Mouse (Mus musculus): ENCODE data around the gene Gabrb1. TPM values are rescaled to one million over a fixed set of nuclear protein-coding genes. Genes with fewer than 3 reads are reported as not detected.

Gene Gabrb1
- total and polyA plus RNA-seq, 3 experiments: 0.03 TPM; not detected in 2

GRCm38 (mm10) chr5:72191154-72191553 is 533.2 kb downstream of the Gabrb1 start:
- no peak for TF ChIP-seq KAT2A (conservative IDR thresholded peaks at IDR 0.05; ENCODE audit: low read depth, low read length)
- no peak for TF ChIP-seq EP300 (IDR thresholded peaks at IDR 0.05; ENCODE audit: low read depth in 1 of 2, low read length in 2 of 2)
- Histone ChIP-seq H3K27me3 (ENCODE audit: control insufficient read depth in 1 of 2, insufficient read depth in 2 of 2, low read length in 2 of 2) (no peaks in the 10 kb centered on the region), H3K27ac (ENCODE audit: control insufficient read depth, low read depth, low read length) (no peak overlapping the region), H3K9ac (ENCODE audit: control insufficient read depth, low read depth, low read length, poor library complexity, severe bottlenecking) (no peak overlapping the region), H3K9me3 (replicated peaks; ENCODE audit: insufficient read depth, low read length) (no peaks in the 10 kb centered on the region), H3K36me3 (ENCODE audit: control insufficient read depth in 1 of 2, insufficient read depth in 2 of 2, low read length in 2 of 2) (peaks cover 0 to 5% of the 10 kb centered on the region in 2 experiments; a peak in 2 of 4 replicates), H3K4me3 (ENCODE audit: control insufficient read depth in 1 of 2, insufficient read depth in 1 of 2, low read depth in 2 of 2, low read length in 2 of 2) (no peak overlapping the region), H3K79me2 (ENCODE audit: control insufficient read depth, insufficient read depth, low read length, poor library complexity) (no peaks in the 10 kb centered on the region), H3K4me1 (ENCODE audit: control insufficient read depth in 1 of 2, insufficient read depth in 2 of 2, low read length in 2 of 2) (peaks cover 2 to 9% of the 10 kb centered on the region in 2 experiments; a peak in 2 of 4 replicates)
- DNase-seq (ENCODE audit: low read depth, low spot score): no peak

GRCm38 (mm10) chr5:72191932-72192331 is 534.0 kb downstream of the Gabrb1 start:
- Histone ChIP-seq H3K9me3 (replicated peaks; ENCODE audit: insufficient read depth, low read length) (no peaks in the 10 kb centered on the region), H3K79me2 (ENCODE audit: control insufficient read depth, insufficient read depth, low read length, poor library complexity) (no peaks in the 10 kb centered on the region), H3K9ac (ENCODE audit: control insufficient read depth, low read depth, low read length, poor library complexity, severe bottlenecking) (no peak overlapping the region), H3K27ac (ENCODE audit: control insufficient read depth, low read depth, low read length) (no peak overlapping the region), H3K4me3 (ENCODE audit: control insufficient read depth in 1 of 2, insufficient read depth in 1 of 2, low read depth in 2 of 2, low read length in 2 of 2) (no peak overlapping the region), H3K4me1 (ENCODE audit: control insufficient read depth in 1 of 2, insufficient read depth in 2 of 2, low read length in 2 of 2) (peaks cover 2 to 9% of the 10 kb centered on the region in 2 experiments; a peak in 2 of 4 replicates), H3K27me3 (ENCODE audit: control insufficient read depth in 1 of 2, insufficient read depth in 2 of 2, low read length in 2 of 2) (no peaks in the 10 kb centered on the region), H3K36me3 (ENCODE audit: control insufficient read depth in 1 of 2, insufficient read depth in 2 of 2, low read length in 2 of 2) (peaks cover 0 to 5% of the 10 kb centered on the region in 2 experiments; a peak in 2 of 4 replicates)
- DNase-seq (ENCODE audit: low read depth, low spot score): peak; percentile 47
- TF ChIP-seq ZKSCAN1 (IDR thresholded peaks at IDR 0.05; ENCODE audit: low read depth, low read length) (no peak), JUND (IDR thresholded peaks at IDR 0.05; ENCODE audit: low read depth, low read length) (no peak), GATA1 (IDR thresholded peaks at IDR 0.05; ENCODE audit: low read depth, low read length) (peak; percentile 71), ELF1 (IDR thresholded peaks at IDR 0.05; ENCODE audit: low read depth, low read length) (no peak), POLR2AphosphoS5 (IDR thresholded peaks at IDR 0.05; ENCODE audit: borderline replicate concordance, low read depth, low read length) (no peak), CHD2 (IDR thresholded peaks at IDR 0.05; ENCODE audit: low read length) (no peak), TCF12 (IDR thresholded peaks at IDR 0.05; ENCODE audit: low read depth, low read length) (peak; percentile 52), CHD1 (IDR thresholded peaks at IDR 0.05; ENCODE audit: low read depth, low read length) (no peak), KAT2A (conservative IDR thresholded peaks at IDR 0.05; ENCODE audit: low read depth, low read length) (no peak), ETS1 (IDR thresholded peaks at IDR 0.05; ENCODE audit: low read depth, low read length) (no peak), RCOR1 (IDR thresholded peaks at IDR 0.05; ENCODE audit: low read depth, low read length) (no peak), TAL1 (IDR thresholded peaks at IDR 0.05; ENCODE audit: low read length) (peak; percentile 17; the same call in 1 of the 2 replicates), EP300 (IDR thresholded peaks at IDR 0.05; ENCODE audit: low read depth in 1 of 2, low read length in 2 of 2) (peak; percentile 26 to 61; a peak in 2 of 4 replicates), POLR2AphosphoS2 (IDR thresholded peaks at IDR 0.05; ENCODE audit: low read length) (no peak), GABPA (IDR thresholded peaks at IDR 0.05; ENCODE audit: low read depth, low read length) (no peak), USF1 (IDR thresholded peaks at IDR 0.05; ENCODE audit: low read depth, low read length) (no peak; the same call in 1 of the 2 replicates), UBTF (IDR thresholded peaks at IDR 0.05; ENCODE audit: borderline replicate concordance, insufficient read depth, low read depth, low read length) (no peak), MEF2A (IDR thresholded peaks at IDR 0.05; ENCODE audit: extremely low read depth, insufficient replicate concordance, low read depth, low read length, poor library complexity, severe bottlenecking) (no peak), MYB (IDR thresholded peaks at IDR 0.05; ENCODE audit: low read depth, low read length) (no peak), BHLHE40 (IDR thresholded peaks at IDR 0.05; ENCODE audit: borderline replicate concordance, low read depth, low read length) (peak; percentile 64; the same call in 1 of the 2 replicates), SIN3A (IDR thresholded peaks at IDR 0.05; ENCODE audit: low read length) (no peak), ZMIZ1 (IDR thresholded peaks at IDR 0.05; ENCODE audit: low read depth, low read length) (no peak), MAZ (IDR thresholded peaks at IDR 0.05; ENCODE audit: low read depth, low read length) (no peak), ZNF384 (IDR thresholded peaks at IDR 0.05; ENCODE audit: low read depth, low read length) (no peak), USF2 (IDR thresholded peaks at IDR 0.05; ENCODE audit: borderline replicate concordance in 1 of 2, insufficient read depth in 1 of 2, low read depth in 1 of 2, low read length in 2 of 2) (no peak)

Measured in MEL (cell line).